Mouse (Mus musculus): Measurements from ENCODE around the gene Dnajb14.
A peak's percentile ranks its signal among the peaks of the same experiment; 100 is the strongest.
"Not testable (repeated sequence)": the region's sequence is repeated elsewhere in the genome, so short reads cannot be mapped to it uniquely, and the experiment has no call there.

The Dnajb14 gene

GRCm38 (mm10) chr3:137952225-137952913 is 84.9 kb downstream of the Dnajb14 start:
- no peak for DNase-seq (ENCODE audit: low spot score in 2 of 2)

DNA sequence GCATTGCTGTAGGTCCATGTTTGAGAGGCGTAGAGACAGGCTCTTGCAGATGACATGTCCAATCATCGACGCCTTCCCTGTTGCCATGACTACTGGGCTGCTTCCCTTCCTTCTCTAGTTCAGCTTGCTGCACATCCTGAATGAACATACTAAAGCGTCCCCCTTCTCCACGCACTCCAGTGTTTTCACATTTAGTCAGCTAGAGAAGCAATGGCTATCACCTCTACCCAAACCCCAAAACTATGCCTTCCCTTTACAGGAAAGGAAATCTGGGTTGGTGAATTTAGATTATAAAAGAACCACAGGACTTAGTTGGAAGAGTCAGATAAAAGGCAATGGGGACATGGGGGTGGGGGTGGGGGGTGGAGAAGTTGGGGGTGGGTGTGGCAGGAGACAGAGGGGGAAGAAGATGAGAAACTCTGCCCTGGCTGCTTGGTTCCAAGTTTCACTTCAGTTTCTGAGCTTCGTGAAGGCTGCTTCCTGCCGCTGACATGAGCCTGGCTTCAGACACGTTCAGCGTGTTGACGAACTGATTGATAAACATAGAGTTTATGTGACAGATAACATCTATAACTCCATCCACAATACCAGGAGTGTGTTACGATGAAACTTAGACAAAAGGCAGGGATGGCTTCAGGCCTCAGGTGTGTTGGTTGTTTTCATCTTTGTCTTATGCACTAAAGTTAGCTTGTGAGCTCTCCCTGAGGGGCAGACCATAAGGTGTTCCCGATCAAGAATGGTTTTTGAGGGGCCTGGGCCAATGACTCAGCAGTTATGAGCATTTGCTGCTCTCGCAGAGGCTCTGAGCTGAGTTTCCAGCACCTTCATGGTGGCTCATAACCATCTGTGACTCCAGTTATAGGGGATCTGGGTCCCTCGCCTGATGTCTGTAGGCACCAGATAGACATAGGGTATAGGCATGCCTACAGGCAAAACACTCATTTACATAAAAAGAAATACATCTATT is 85.7 kb downstream of the Dnajb14 start:
- DNase-seq (ENCODE audit: low spot score in 2 of 2) = peak; percentile 63 to 78

DNA sequence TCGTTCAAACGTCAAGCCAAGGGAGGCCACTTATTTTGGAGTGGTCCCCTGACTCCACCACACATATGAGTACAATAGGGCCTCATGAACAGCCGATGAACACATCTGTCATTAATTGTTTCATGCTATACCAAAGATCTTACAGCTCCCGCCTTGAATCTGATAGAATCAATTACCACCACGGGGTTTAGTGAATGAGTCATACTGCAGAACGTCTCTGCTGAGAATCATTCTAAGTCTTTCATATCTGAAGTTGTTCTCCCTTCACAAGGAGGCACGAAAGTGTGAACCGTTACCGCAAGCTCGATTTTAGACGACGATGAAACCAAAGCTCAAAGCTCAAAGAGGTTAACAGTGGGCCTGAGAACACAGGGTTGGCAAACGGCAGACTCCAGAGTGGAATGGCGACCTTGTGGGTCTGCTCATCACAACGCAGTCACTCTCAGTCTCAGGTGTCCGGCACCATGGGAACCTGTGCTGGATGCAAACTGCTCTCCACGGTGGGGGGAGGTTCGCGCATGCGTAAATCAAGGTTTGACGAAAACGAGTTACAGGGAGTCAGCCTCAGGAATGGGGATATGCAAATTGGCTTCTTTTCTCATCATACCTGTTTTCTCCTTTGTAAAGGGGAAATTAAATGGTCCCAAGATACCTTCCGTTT is 86.9 kb downstream of the Dnajb14 start:
- DNase-seq (ENCODE audit: low spot score in 2 of 2) = no peak

GRCm38 (mm10) chr3:137955560-137956081 is 88.1 kb downstream of the Dnajb14 start:
- no peak for DNase-seq (ENCODE audit: low spot score in 2 of 2)

DNA sequence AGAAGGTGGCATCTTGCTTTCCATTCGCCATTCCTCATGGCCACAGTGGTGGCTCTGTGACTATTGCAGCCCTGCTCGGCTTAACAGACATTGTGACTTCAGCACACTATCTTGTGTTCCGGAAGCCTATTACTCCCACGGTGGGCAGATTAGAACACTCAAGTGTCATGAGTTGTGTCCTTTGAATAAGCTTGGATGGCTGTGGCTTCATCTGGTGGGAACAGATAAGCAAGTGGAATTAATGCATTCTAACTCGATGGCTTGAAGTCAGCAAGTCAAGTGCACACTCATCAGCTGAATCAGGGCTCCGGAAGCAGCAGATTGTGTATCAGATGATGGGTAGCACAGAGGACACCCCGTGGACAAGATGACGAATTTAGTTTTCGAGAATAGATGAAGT is 90.4 kb downstream of the Dnajb14 start:
- no peak for DNase-seq (ENCODE audit: low spot score in 2 of 2)

DNA sequence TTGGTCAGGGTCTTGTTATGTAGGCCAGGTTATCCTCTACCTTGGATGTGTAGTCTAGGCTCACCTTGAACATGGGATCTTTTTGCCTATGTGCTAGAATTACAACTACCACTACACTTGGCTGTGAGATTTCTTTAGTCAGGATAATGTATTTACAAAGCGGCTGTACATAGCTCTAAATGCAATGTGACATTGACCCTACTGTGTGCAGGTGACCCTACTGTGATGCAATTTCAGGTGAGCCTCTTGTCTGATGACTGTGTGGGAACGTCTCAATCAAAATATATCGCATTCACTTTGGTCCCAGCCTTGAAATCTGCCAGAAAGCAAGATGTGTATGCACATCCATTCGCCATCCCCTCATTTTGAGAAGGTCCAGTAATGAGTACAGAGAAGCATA is 90.9 kb downstream of the Dnajb14 start:
- no peak for DNase-seq (ENCODE audit: low spot score in 2 of 2)

GRCm38 (mm10) chr3:137959456-137959855 is 92.0 kb downstream of the Dnajb14 start:
- DNase-seq (ENCODE audit: low spot score in 2 of 2) = no peak

DNA sequence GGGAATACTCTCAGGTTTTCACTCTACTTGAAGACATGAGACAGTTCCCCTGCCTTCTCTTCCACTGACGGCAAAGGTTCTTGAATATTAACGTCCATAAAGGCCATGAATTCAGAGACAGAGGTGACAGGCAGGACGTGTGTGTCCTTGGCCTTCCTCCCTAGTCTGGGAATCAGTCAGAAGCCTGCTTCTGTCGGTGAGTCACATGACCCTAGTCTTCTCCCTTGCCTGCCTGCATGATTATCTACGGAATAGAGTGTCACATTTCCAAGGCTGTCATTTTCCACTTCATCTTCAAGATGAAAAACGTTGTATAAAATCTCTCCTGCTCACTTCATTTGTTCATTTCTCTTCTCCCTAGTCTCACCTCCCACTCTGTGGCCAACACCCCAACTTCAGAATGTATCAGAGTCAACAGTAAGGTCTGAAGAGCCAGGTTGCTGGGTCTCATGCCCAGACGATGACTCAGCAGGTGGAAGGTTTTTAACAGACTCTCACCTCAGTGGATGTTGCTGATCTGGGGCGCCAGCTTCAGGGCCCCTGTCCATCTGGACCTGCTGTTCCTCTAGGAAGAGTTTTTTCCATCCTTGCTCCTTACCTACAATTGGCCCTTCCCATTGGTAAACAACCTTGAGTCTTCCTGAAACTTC is 94.4 kb downstream of the Dnajb14 start:
- DNase-seq (ENCODE audit: low spot score in 2 of 2) = no peak

- DNase-seq (ENCODE audit: low spot score in 2 of 2) = no peak
Measured at GRCm38 (mm10) chr3:137963508-137963907, 96.0 kb downstream of the Dnajb14 start.

DNA sequence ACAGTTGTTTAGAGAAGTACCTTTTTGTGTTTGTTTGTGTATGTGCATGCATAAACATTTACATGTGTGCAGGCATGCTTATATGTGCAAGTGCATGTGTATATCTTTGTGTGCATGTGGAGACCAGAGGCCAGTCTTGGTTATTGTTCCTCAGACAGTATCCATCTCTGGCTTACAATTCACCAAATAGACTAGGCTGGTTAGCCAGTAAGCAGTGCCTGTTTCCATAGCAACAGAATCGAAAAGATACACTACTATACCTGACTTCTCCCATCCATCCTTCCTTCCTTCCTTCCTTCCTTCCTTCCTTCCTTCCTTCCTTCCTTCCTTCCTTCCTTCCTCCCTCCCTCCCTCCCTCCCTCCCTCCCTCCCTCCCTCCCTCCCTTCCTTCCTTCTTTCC is 96.5 kb downstream of the Dnajb14 start:
- not testable (repeated sequence) for DNase-seq (ENCODE audit: low spot score in 2 of 2)
